Mouse (Mus musculus) gastrocnemius, postnatal 25 days (tissue): ENCODE results near the gene Dpf3. TPM values are rescaled to one million over a fixed set of nuclear protein-coding genes. Genes with fewer than 3 reads are reported as not detected.

Experiments
- DNase-seq: peaks from one replicate; pipeline ENCODE4 v3.0.0; 2022
- total RNA-seq, 2 experiments: library from RNA; stranded (reverse); gene quantifications; 1 replicate in 1 of 2; 2 replicates in 1 of 2; pipeline ENCODE4 v1.2.3; 2021

The Dpf3 gene
- total RNA-seq, 2 experiments from 2014 or later, result 17.9 to 22.5 TPM

GRCm38 (mm10) chr12:83496336-83496735, 8.8 kb upstream of the Dpf3 start:
- no peak for DNase-seq

- no peak for DNase-seq
Measured at GRCm38 (mm10) chr12:83495961-83496282, 8.4 kb upstream of the Dpf3 start.

- peak; percentile 55 for DNase-seq
Measured at GRCm38 (mm10) chr12:83495248-83495960, 7.9 kb upstream of the Dpf3 start.

- no peak for DNase-seq
Measured at GRCm38 (mm10) chr12:83494196-83494595, 6.7 kb upstream of the Dpf3 start.

GRCm38 (mm10) chr12:83492808-83493207, 5.3 kb upstream of the Dpf3 start:
- DNase-seq, result peak; percentile 13

- DNase-seq, result no peak
Measured at GRCm38 (mm10) chr12:83491609-83492008, 4.1 kb upstream of the Dpf3 start.

- no peak for DNase-seq
Measured at GRCm38 (mm10) chr12:83489748-83490147, 2.2 kb upstream of the Dpf3 start.

- no peak for DNase-seq
Measured at GRCm38 (mm10) chr12:83488211-83488941, 860 bp upstream of the Dpf3 start.

- DNase-seq, result peak; percentile 46
Measured at GRCm38 (mm10) chr12:83486671-83487461, 650 bp downstream of the Dpf3 start.

- DNase-seq, result no peak
Measured at GRCm38 (mm10) chr12:83485911-83486670, 1.4 kb downstream of the Dpf3 start.

- DNase-seq, result no peak
Measured at GRCm38 (mm10) chr12:83484855-83485745, 2.4 kb downstream of the Dpf3 start.

- DNase-seq, result no peak
Measured at GRCm38 (mm10) chr12:83483653-83484052, 3.9 kb downstream of the Dpf3 start.

GRCm38 (mm10) chr12:83481439-83481838, 6.1 kb downstream of the Dpf3 start:
- DNase-seq, result no peak

- DNase-seq, result no peak
Measured at GRCm38 (mm10) chr12:83479818-83480401, 7.6 kb downstream of the Dpf3 start.

GRCm38 (mm10) chr12:83479140-83479539, 8.4 kb downstream of the Dpf3 start:
- no peak for DNase-seq

- no peak for DNase-seq
Measured at GRCm38 (mm10) chr12:83476277-83476676, 11.2 kb downstream of the Dpf3 start.

- DNase-seq, result no peak
Measured at GRCm38 (mm10) chr12:83475419-83475818, 12.1 kb downstream of the Dpf3 start.

- peak; percentile 22 for DNase-seq
Measured at GRCm38 (mm10) chr12:83473987-83474600, 13.4 kb downstream of the Dpf3 start.

GRCm38 (mm10) chr12:83471760-83472159, 15.8 kb downstream of the Dpf3 start:
- DNase-seq, result no peak

- no peak for DNase-seq
Measured at GRCm38 (mm10) chr12:83470085-83470484, 17.4 kb downstream of the Dpf3 start.
